Mouse (Mus musculus) thymus, postnatal 25 days (tissue): ENCODE results near the gene Gm20792.
"Not testable (repeated sequence)": the region's sequence is repeated elsewhere in the genome, so short reads cannot be mapped to it uniquely, and the experiment has no call there.

Experiments used
- DNase-seq: peaks from one replicate; pipeline ENCODE4 v3.0.0; 2022

Gm20792 gene

GRCm38 (mm10) chrY:48311555-48311954, at the start of gene Gm20792:
Gm20792 (plus strand) TSS chrY:48311855.
- not testable (repeated sequence) for DNase-seq
